Comparison of ENCODE assay signal across 8 mouse cellular contexts in the genomic region with DNA sequence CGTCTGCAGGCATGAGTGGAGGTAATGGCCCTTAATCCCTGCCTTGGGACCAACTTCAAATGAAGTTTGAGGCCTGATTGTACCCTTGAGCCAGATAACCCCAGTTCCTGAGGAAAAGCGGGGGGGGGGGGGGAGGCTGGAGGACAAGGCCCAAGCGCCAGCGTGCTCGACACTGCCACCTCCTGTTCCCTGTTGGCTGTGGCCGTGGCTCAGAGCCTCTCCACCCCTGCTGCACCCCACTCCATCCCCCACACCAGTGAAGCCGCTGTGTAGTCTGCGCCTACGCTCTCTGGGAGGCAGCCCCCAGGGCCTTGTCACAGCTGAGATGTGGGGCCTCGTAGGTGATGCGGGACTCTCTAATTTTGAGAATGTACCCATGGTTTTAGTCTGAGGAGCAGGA. TPM values are rescaled to one million over a fixed set of nuclear protein-coding genes. Genes with fewer than 3 reads are reported as not detected.
A peak's percentile ranks its signal among the peaks of the same experiment; 100 is the strongest.
DNase-seq lines count a peak whose midpoint lies in the region; ATAC-seq and TF ChIP-seq lines count a peak whose summit lies in the region.

No protein-coding gene starts in this region.

- peaks cover 13% of the 10 kb centered on the region for H3K4me1 ChIP-seq in G1E (ENCODE audit: insufficient read depth, low read depth, low read length)

- no peak overlapping the region for H3K4me3 ChIP-seq in G1E (ENCODE audit: low read depth, low read length)

- H3K27me3 ChIP-seq in G1E (ENCODE audit: insufficient read depth, low read length) = no peaks in the 10 kb centered on the region

- no peak for TF ChIP-seq CTCF in G1E (IDR thresholded peaks at IDR 0.05; ENCODE audit: low read depth, low read length)

- H3K9me3 ChIP-seq in G1E (replicated peaks) = no peaks in the 10 kb centered on the region

- H3K36me3 ChIP-seq in G1E (replicated peaks) = peaks cover 70% of the 10 kb centered on the region

- no peak for ATAC-seq in G1E (ENCODE audit: extremely low read depth, insufficient number of reproducible peaks, low FRiP score, poor library complexity, severe bottlenecking)
- ATAC-seq in hematopoietic stem cell, adult 5-6 weeks (replicated peaks in 1 of 2; ENCODE audit: insufficient read depth in 1 of 2, low FRiP score in 2 of 2, low TSS enrichment in 1 of 2, low read depth in 1 of 2, poor library complexity in 2 of 2, severe bottlenecking in 2 of 2) = peak; percentile 73 to 88; a peak in 3 of 4 replicates

- DNase-seq in G1E (ENCODE audit: low spot score) = peak; percentile 46
- peak; percentile 28 for DNase-seq in c-Kit-positive CD71-negative TER-119-negative erythroid progenitor cells, embryonic 14.5 days (ENCODE audit: low read depth)
- DNase-seq in forelimb bud, embryonic 11.5 days (ENCODE audit: low read depth, low spot score) = peak; percentile 49
- peak; percentile 72 for DNase-seq in layer of hippocampus, adult 9-11 months
- peak; percentile 81 for DNase-seq in lung, postnatal 14 days
- DNase-seq in retina, adult 2 months (ENCODE audit: low read depth, low spot score) = peak; percentile 33
- DNase-seq in urinary bladder, postnatal 25 days (ENCODE audit: low spot score) = peak; percentile 60

RNA-seq across cellular contexts. Expression of gene Rrp7a, which starts 9.7 kb away (rescaled TPM):
- total RNA-seq in G1E (2014; fragmentation: Nextera tagmentation) (34.0 and 53.7 TPM in 2 replicates), G1E (2017) (73.2 and 89.2 TPM in 2 replicates)
- polyA plus RNA-seq in G1E (2012) = 56.2 and 126 TPM in 2 replicates
- 67.3 and 103 TPM in 2 replicates for total RNA-seq in hematopoietic stem cell, adult 5-6 weeks (2017)

RNA-seq across cellular contexts. Expression of gene Serhl, which starts 23.6 kb away (rescaled TPM):
- total RNA-seq in G1E (2014; fragmentation: Nextera tagmentation) (25.4 and 40.5 TPM in 2 replicates), G1E (2017) (29.5 and 32.7 TPM in 2 replicates)
- 2.3 and 3.1 TPM in 2 replicates for polyA plus RNA-seq in G1E (2012)
- 39.3 and 65.1 TPM in 2 replicates for total RNA-seq in hematopoietic stem cell, adult 5-6 weeks (2017)

RNA-seq across cellular contexts. Expression of gene Poldip3, which starts 36.3 kb away (rescaled TPM):
- total RNA-seq in G1E (2014; fragmentation: Nextera tagmentation) (99.3 and 108 TPM in 2 replicates), G1E (2017) (109 and 120 TPM in 2 replicates)
- polyA plus RNA-seq in G1E (2012) = 237 and 272 TPM in 2 replicates
- total RNA-seq in hematopoietic stem cell, adult 5-6 weeks (2017) = 86.0 and 96.3 TPM in 2 replicates

RNA-seq across cellular contexts. Expression of gene Cyb5r3, which starts 59.5 kb away (rescaled TPM):
- total RNA-seq in G1E (2014; fragmentation: Nextera tagmentation) (98.1 and 132 TPM in 2 replicates), G1E (2017) (46.5 and 58.5 TPM in 2 replicates)
- 109 and 167 TPM in 2 replicates for polyA plus RNA-seq in G1E (2012)
- 28.6 and 38.4 TPM in 2 replicates for total RNA-seq in hematopoietic stem cell, adult 5-6 weeks (2017)

Comparison
In these comparisons a context has a peak if more than half of its experiments do, and no peak if none do; other contexts are left out.
1. DNase-seq: peak in every context shown above with its lines; median percentile 81 in lung, postnatal 14 days; 72 in layer of hippocampus, adult 9-11 months; 60 in urinary bladder, postnatal 25 days; 49 in forelimb bud, embryonic 11.5 days; 46 in G1E; 33 in retina, adult 2 months; 28 in c-Kit-positive CD71-negative TER-119-negative erythroid progenitor cells, embryonic 14.5 days.